Mouse (Mus musculus) MEL (cell line): ENCODE measurements around the gene 4931409K22Rik.

Experiments used
- CTCF ChIP-seq, 3 experiments: IDR thresholded peaks in 2 of 3; conservative IDR thresholded peaks in 1 of 3; 2 replicates each; pipeline ENCODE4 v1.5.1; 2011 to 2012; ENCODE audit warnings: low read length in 3 of 3, low read depth in 2 of 3, mild to moderate bottlenecking in 2 of 3, improper control_type of control experiment in 1 of 3, inconsistent platforms in 1 of 3, mixed read lengths in 1 of 3, moderate library complexity in 1 of 3; ENCODE audit not compliant: control insufficient read depth in 1 of 3, insufficient read depth in 1 of 3, poor library complexity in 1 of 3, severe bottlenecking in 1 of 3
- EP300 ChIP-seq, 2 experiments: IDR thresholded peaks; 2 replicates each; pipeline ENCODE4 v1.6.1; 2011; ENCODE audit warnings: improper control_type of control experiment in 2 of 2, low read length in 2 of 2, low read depth in 1 of 2, mild to moderate bottlenecking in 1 of 2
- GATA1 ChIP-seq: IDR thresholded peaks from 2 replicates; pipeline ENCODE4 v1.6.1; 2011; ENCODE audit warnings: low read depth, low read length, improper control_type of control experiment
- MAX ChIP-seq: IDR thresholded peaks from 2 replicates; pipeline ENCODE4 v1.6.1; 2011; ENCODE audit warnings: low read length, improper control_type of control experiment
- POLR2A ChIP-seq, 2 experiments: IDR thresholded peaks; 2 replicates each; pipeline ENCODE4 v1.6.1; 2011 to 2012; ENCODE audit warnings: low read length in 2 of 2, mild to moderate bottlenecking in 2 of 2, control low read depth in 1 of 2, improper control_type of control experiment in 1 of 2, low read depth in 1 of 2, moderate library complexity in 1 of 2; ENCODE audit not compliant: control insufficient read depth in 1 of 2, insufficient read depth in 1 of 2, poor library complexity in 1 of 2
- SMC3 ChIP-seq: IDR thresholded peaks from 2 replicates; pipeline ENCODE4 v1.6.1; 2011; ENCODE audit warnings: low read depth, low read length, improper control_type of control experiment
- USF2 ChIP-seq, 2 experiments: IDR thresholded peaks; 2 replicates each; pipeline ENCODE4 v1.6.1; 2011 to 2012; ENCODE audit warnings: improper control_type of control experiment in 2 of 2, low read length in 2 of 2, borderline replicate concordance in 1 of 2, inconsistent platforms in 1 of 2, low read depth in 1 of 2, mild to moderate bottlenecking in 1 of 2; ENCODE audit not compliant: insufficient read depth in 1 of 2

- TF ChIP-seq EP300 (IDR thresholded peaks at IDR 0.05; ENCODE audit: low read depth in 1 of 2, low read length in 2 of 2) (peak; percentile 5 to 47; a peak in 2 of 4 replicates), CTCF (IDR thresholded peaks at IDR 0.05 in 2 of 3, conservative IDR thresholded peaks at IDR 0.05 in 1 of 3; ENCODE audit: control insufficient read depth in 1 of 3, insufficient read depth in 1 of 3, low read depth in 2 of 3, low read length in 3 of 3, poor library complexity in 1 of 3, severe bottlenecking in 1 of 3) (no peak), POLR2A (IDR thresholded peaks at IDR 0.05; ENCODE audit: control insufficient read depth in 1 of 2, insufficient read depth in 1 of 2, low read depth in 1 of 2, low read length in 2 of 2, poor library complexity in 1 of 2) (peak in 1 of 2 experiments; percentile 21; a peak in 1 of 4 replicates), USF2 (IDR thresholded peaks at IDR 0.05; ENCODE audit: borderline replicate concordance in 1 of 2, insufficient read depth in 1 of 2, low read depth in 1 of 2, low read length in 2 of 2) (0 out of 4 replicates have a peak, but pooled peaks of 1 of the 2 experiments have one; percentile 10), SMC3 (no peak), GATA1 (peak; percentile 54; the same call in 1 of the 2 replicates), MAX (no peak)
These were observed 30.6 kb upstream of the 4931409K22Rik start for GRCm38 (mm10) chr5:24587200-24587577.
